Mouse (Mus musculus) T-cell, adult 66 days (primary cell): ENCODE results near the gene Scaf4. TPM values are rescaled to one million over a fixed set of nuclear protein-coding genes. Genes with fewer than 3 reads are reported as not detected.

Experiments
- total RNA-seq, 2 experiments: library from RNA; stranded (reverse); gene quantifications; 3 replicates in 1 of 2; 4 replicates in 1 of 2; pipeline ENCODE4 v1.2.4; 2023

The Scaf4 gene
- total RNA-seq = 100 to 1,000 TPM; 127 TPM

DNA sequence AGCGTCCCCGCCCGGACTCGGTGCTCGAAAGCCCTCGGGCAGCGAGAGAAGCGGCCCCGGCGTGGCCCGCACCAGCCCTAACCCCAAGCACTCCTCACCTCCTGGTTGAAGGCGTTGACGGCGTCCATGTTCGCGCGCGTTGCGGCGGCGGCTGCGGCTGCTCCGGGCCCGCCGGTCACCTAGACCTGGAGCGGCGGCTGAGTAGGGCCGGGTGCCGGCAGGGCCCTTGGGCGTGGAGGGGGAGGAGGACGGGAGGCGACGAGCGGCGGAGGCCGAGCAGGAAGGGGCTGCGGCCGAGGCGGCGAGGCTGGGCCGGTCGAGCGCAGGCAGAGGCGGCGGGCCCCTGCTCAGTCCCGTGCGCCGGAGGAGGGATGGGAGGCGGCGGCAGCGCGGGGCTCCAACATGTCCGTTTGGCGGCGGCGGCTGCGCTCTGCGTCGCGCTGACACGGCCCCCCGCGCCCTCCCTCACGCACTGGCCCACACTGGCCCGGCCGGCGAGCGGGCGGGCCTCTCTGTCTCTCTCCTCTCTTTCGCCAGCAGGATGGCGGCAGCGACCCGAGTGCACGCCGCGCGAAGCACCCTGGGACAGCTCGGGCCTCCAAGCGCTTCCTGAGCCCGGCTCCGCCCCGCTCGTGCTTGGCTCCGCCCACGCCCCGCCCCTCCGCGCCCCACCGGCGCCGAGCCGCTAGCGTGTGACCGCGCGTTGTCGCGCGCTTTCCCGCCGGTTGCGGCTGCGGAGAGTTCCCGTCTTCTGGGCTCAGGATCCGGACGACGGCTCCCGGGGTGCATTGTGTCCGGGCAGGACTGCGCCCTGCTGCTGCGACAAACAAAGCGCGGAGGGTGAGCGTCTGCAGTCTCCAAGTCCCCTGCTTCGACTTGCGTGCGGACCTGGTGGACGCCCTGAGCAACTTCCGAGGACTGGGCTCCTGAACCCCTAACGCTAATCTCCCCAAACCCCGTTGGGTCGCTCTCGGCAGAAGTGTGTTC lies at the start of gene Scaf4:
TSS of gene Scaf4 (minus strand) at position 599 of the 987 bp plus-strand sequence.

DNA sequence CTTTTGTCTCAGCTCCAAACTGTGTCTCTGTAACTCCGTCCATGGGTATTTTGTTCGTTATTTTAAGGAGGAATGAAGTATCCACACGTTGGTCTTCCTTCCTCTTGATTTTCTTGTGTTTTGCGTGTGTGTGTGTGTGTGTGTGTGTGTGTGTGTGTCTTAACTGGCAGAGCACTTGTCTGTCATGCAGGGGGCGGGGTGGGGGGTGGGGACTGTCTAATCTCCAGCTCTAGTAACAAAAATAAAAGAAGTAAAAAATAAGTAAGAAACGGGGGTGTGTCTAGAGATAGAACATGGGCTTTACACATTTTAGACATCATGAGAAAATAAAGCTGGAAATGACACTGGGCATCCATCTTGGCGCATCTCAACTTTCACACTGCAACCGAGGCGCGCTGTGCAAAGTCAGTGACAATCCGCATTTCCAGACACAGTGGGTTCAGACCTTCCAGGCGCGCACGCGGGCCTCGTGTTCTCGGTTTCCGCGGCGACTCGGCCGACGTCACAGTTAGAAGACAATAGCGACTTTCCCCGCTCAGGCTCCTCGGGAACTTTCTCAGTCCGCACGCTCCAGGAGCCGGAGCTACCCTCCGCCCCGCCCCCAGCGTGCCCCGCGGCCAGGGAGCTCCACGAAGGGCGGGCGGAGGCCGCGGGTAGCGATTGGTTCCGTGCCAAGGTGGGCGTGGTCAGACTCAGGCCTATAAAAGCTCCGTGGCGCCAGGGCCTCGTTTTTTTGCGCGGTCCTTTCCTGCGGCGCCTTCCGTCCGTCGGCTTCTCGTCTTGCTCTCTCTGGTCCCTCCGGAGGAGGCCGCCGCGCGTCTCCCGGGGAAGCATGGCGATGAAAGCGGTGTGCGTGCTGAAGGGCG lies 64.0 kb downstream of the Scaf4 start, which contains the start of gene Sod1:
TSS of gene Sod1 (plus strand) at position 729 of the 866 bp plus-strand sequence.

Other genes with a start within 250 kb of the Scaf4 start
- 10 to 100 TPM; 21.8 to 23.8 TPM for gene Tiam1, start 140.7 kb downstream of the Scaf4 start, total RNA-seq
- 100 to 1,000 TPM; 229 to 244 TPM for gene Sod1, start 63.7 kb downstream of the Scaf4 start, total RNA-seq
- gene Hunk, start 101.5 kb upstream of the Scaf4 start, total RNA-seq = not detected